Mouse (Mus musculus): ENCODE results near the gene Zfp644. TPM values are rescaled to one million over a fixed set of nuclear protein-coding genes. Genes with fewer than 3 reads are reported as not detected.
"Not testable (repeated sequence)": the region's sequence is repeated elsewhere in the genome, so short reads cannot be mapped to it uniquely, and the experiment has no call there.

The Zfp644 gene
- polyA plus RNA-seq, 1 experiment from 2014 or later, result 82.8 TPM

DNA sequence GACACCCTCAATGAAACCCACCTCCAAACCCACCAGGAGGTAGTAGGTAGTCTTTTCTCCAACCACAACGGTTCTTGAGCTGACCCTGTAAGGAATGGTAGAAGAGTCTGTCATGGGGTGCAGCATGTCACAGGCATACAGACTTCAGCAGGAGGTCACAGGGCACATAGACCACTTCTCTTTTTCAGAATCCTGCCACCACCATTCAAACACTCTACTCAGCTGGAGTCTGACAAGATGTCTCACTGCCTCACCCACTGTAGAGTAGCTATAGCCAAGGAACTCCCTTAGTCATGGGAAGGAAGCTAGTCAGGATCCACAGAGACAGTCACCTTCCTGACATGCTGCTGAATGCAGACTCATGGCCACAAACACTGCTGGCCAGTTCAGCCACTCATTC lies 17.4 kb downstream of the Zfp644 start:
- H3K4me2 ChIP-seq (ENCODE audit: low read depth, low read length), result no peak overlapping the region
- no peak overlapping the region for H3K9ac ChIP-seq (ENCODE audit: low read depth, low read length)
- DNase-seq (ENCODE audit: low spot score), result no peak
- no peak for ATAC-seq (ENCODE audit: low read depth)
- no peak overlapping the region for H3K4me3 ChIP-seq (ENCODE audit: low read depth, low read length)
- H3K36me3 ChIP-seq (ENCODE audit: control insufficient read depth, insufficient read depth, low read length), result peaks cover 13% of the 10 kb centered on the region; the same call in 1 of the 2 replicates
- no peaks in the 10 kb centered on the region for H3K27me3 ChIP-seq (replicated peaks; ENCODE audit: control insufficient read depth, insufficient read depth, low read length)
- no peaks in the 10 kb centered on the region for H3K4me1 ChIP-seq (ENCODE audit: control insufficient read depth, insufficient read depth, low read length)
- WGBS, result 81% methylated on average over 1 of the region's 1 CpGs
- H3K9me3 ChIP-seq (ENCODE audit: control insufficient read depth, low read length), result no peaks in the 10 kb centered on the region
- no peak overlapping the region for H3K27ac ChIP-seq (replicated peaks; ENCODE audit: low read depth, low read length)

DNA sequence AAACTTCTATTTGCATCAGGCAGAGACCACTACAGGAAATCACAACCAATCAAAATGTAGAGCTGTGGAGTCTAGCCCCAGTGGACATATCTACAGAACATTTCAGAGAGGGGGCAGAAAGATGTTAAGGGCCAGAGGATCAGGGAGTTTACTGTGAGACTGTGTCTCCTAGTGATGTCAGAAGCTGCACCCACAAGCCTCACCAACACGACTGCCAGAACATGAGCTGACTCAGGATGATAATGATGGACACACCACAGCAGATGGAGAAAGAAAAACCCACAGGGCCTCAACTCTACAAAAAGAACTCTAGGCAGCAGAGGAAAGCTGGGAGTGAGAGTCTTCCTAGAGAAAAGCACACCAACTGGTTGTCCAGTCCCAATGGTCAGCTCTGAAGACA lies 18.3 kb downstream of the Zfp644 start:
- H3K4me1 ChIP-seq (ENCODE audit: control insufficient read depth, insufficient read depth, low read length); DNase-seq (ENCODE audit: low spot score); ATAC-seq (ENCODE audit: low read depth); H3K4me2 ChIP-seq (ENCODE audit: low read depth, low read length); H3K27me3 ChIP-seq (replicated peaks; ENCODE audit: control insufficient read depth, insufficient read depth, low read length); H3K4me3 ChIP-seq (ENCODE audit: low read depth, low read length); H3K9ac ChIP-seq (ENCODE audit: low read depth, low read length); H3K9me3 ChIP-seq (ENCODE audit: control insufficient read depth, low read length); H3K27ac ChIP-seq (replicated peaks; ENCODE audit: low read depth, low read length): not testable (repeated sequence)
- H3K36me3 ChIP-seq (ENCODE audit: control insufficient read depth, insufficient read depth, low read length), result peaks cover 13% of the 10 kb centered on the region; the same call in 1 of the 2 replicates
- WGBS, result 59% methylated on average over 1 of the region's 1 CpGs

DNA sequence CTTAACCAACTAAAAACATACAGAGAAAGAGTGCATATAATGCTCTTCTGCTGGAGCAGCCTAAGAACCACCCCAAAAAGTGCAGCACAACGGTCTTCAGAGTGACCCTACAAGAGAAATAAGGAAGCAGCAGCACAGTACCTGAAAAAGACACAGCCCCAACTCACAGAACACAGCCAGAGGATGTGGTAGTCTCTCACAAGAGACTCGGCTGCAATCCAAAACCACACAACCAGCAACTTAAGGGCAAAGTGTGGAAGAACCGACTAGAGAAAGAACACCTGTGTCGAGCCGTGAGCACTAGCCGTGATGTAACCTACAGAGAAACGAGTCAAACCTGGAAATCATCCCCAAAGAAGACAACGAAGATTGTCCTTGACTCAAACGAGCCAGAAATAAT lies 20.3 kb downstream of the Zfp644 start:
- Histone ChIP-seq H3K4me3 (ENCODE audit: low read depth, low read length) (no peak overlapping the region), H3K4me1 (ENCODE audit: control insufficient read depth, insufficient read depth, low read length) (no peaks in the 10 kb centered on the region), H3K9me3 (ENCODE audit: control insufficient read depth, low read length) (no peaks in the 10 kb centered on the region), H3K9ac (ENCODE audit: low read depth, low read length) (no peak overlapping the region), H3K27ac (replicated peaks; ENCODE audit: low read depth, low read length) (no peak overlapping the region), H3K4me2 (ENCODE audit: low read depth, low read length) (no peak overlapping the region), H3K36me3 (ENCODE audit: control insufficient read depth, insufficient read depth, low read length) (peaks cover 8% of the 10 kb centered on the region; the same call in 1 of the 2 replicates), H3K27me3 (replicated peaks; ENCODE audit: control insufficient read depth, insufficient read depth, low read length) (no peaks in the 10 kb centered on the region)
- WGBS, result 91% methylated on average over 9 of the region's 9 CpGs
- no peak for DNase-seq (ENCODE audit: low spot score)
- no peak for ATAC-seq (ENCODE audit: low read depth)

DNA sequence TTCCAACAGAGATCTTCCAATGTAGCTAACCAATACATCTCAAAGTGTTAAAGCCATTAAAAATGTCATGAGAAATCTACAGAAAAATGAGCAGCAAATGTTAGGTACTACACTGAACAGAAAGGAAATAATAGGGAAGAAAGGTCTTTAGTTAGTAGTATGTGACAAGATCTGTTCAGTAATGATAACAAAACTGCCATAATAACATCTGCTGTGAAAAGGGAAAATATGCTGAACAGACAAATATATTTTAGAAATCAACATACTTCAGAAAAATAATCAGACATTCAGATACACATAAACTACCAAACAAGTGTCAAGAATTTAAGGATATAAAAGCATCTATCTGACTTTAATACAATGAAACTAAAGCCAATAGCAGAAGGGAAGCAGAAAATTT lies 24.5 kb downstream of the Zfp644 start:
- Histone ChIP-seq H3K9me3 (ENCODE audit: control insufficient read depth, low read length) (no peaks in the 10 kb centered on the region), H3K9ac (ENCODE audit: low read depth, low read length) (no peak overlapping the region), H3K4me3 (ENCODE audit: low read depth, low read length) (no peak overlapping the region), H3K4me2 (ENCODE audit: low read depth, low read length) (no peak overlapping the region), H3K36me3 (ENCODE audit: control insufficient read depth, insufficient read depth, low read length) (peaks cover 12% of the 10 kb centered on the region; the same call in 1 of the 2 replicates), H3K27me3 (replicated peaks; ENCODE audit: control insufficient read depth, insufficient read depth, low read length) (no peaks in the 10 kb centered on the region), H3K4me1 (ENCODE audit: control insufficient read depth, insufficient read depth, low read length) (no peaks in the 10 kb centered on the region), H3K27ac (replicated peaks; ENCODE audit: low read depth, low read length) (no peak overlapping the region)
- DNase-seq (ENCODE audit: low spot score) (no peak), ATAC-seq (ENCODE audit: low read depth) (no peak)

DNA sequence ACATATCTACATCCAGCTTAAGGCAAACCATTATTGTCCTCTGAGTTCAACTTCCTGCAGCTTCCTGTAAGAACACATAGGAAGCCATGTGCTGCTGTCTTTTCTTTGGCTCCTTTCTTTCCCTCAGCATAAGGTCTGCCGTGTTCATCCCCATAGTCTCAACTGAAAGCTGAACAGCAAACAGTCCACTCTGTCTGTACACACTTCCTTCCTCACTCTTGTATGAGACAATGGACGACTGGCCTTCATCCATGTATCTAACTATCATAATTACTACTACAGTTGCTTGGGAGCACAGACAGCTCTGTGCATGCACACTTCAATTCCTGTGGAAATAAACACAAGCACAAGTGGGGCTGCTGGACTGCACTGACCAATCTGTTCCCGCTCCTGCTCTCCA lies 25.2 kb downstream of the Zfp644 start:
- no peaks in the 10 kb centered on the region for H3K27me3 ChIP-seq (replicated peaks; ENCODE audit: control insufficient read depth, insufficient read depth, low read length)
- no peaks in the 10 kb centered on the region for H3K4me1 ChIP-seq (ENCODE audit: control insufficient read depth, insufficient read depth, low read length)
- H3K9ac ChIP-seq (ENCODE audit: low read depth, low read length), result no peak overlapping the region
- no peak overlapping the region for H3K27ac ChIP-seq (replicated peaks; ENCODE audit: low read depth, low read length)
- H3K9me3 ChIP-seq (ENCODE audit: control insufficient read depth, low read length), result no peaks in the 10 kb centered on the region
- H3K4me3 ChIP-seq (ENCODE audit: low read depth, low read length), result no peak overlapping the region
- WGBS, result 76% methylated on average over 3 of the region's 3 CpGs
- no peak for ATAC-seq (ENCODE audit: low read depth)
- no peak overlapping the region for H3K4me2 ChIP-seq (ENCODE audit: low read depth, low read length)
- DNase-seq (ENCODE audit: low spot score), result no peak
- peaks cover 13% of the 10 kb centered on the region for H3K36me3 ChIP-seq (ENCODE audit: control insufficient read depth, insufficient read depth, low read length)

DNA sequence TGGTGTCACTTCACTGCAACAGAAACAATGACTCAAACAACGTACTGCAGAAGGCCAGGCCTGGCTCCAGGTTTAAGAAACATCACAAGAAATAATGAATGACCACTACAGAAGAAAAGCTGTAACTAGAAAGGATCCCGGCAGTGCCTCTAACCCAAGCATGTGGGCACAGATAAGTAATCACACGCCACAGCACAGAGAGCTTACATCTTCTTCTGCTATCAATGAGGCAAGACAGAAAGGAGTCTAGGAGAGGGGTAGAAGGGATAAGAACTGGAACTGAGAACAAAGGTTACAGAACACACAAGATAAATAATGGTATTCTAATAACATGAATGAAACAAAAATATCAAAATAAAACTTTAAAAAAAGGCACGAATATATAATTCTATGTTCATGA lies 32.2 kb downstream of the Zfp644 start:
- Histone ChIP-seq H3K4me1 (ENCODE audit: control insufficient read depth, insufficient read depth, low read length) (no peaks in the 10 kb centered on the region), H3K4me3 (ENCODE audit: low read depth, low read length) (no peak overlapping the region), H3K9me3 (ENCODE audit: control insufficient read depth, low read length) (no peaks in the 10 kb centered on the region), H3K4me2 (ENCODE audit: low read depth, low read length) (no peak overlapping the region), H3K27ac (replicated peaks; ENCODE audit: low read depth, low read length) (no peak overlapping the region), H3K27me3 (replicated peaks; ENCODE audit: control insufficient read depth, insufficient read depth, low read length) (no peaks in the 10 kb centered on the region), H3K9ac (ENCODE audit: low read depth, low read length) (no peak overlapping the region), H3K36me3 (ENCODE audit: control insufficient read depth, insufficient read depth, low read length) (peaks cover 28% of the 10 kb centered on the region)
- WGBS, result 91% methylated on average over 4 of the region's 4 CpGs
- DNase-seq (ENCODE audit: low spot score) (no peak), ATAC-seq (ENCODE audit: low read depth) (no peak)

DNA sequence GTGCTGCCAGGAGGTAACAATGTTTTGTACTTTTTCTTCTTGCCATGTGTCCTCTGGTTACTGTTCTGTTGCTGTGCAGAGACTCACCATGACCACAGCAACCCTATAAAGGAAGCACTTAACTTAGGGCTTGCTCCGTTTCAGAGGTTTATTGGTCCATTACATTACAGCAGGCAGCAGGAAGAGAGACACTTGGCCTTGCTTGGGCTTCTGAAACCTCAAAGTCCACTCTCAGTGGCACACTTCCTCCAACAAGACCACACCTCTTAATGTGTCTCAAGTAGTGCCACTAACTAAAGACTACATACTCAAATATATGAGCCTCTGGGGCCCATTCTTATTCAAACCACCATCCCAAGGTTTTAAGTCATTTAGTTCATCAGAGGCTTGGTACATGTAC lies 36.2 kb downstream of the Zfp644 start:
- Histone ChIP-seq H3K9ac (ENCODE audit: low read depth, low read length) (no peak overlapping the region), H3K36me3 (ENCODE audit: control insufficient read depth, insufficient read depth, low read length) (peaks cover 17% of the 10 kb centered on the region), H3K27me3 (replicated peaks; ENCODE audit: control insufficient read depth, insufficient read depth, low read length) (no peaks in the 10 kb centered on the region), H3K9me3 (ENCODE audit: control insufficient read depth, low read length) (no peaks in the 10 kb centered on the region), H3K4me3 (ENCODE audit: low read depth, low read length) (no peak overlapping the region), H3K4me2 (ENCODE audit: low read depth, low read length) (no peak overlapping the region), H3K4me1 (ENCODE audit: control insufficient read depth, insufficient read depth, low read length) (no peaks in the 10 kb centered on the region), H3K27ac (replicated peaks; ENCODE audit: low read depth, low read length) (no peak overlapping the region)
- no peak for ATAC-seq (ENCODE audit: low read depth)
- DNase-seq (ENCODE audit: low spot score), result no peak
- WGBS, result 71% methylated on average over 1 of the region's 1 CpGs

DNA sequence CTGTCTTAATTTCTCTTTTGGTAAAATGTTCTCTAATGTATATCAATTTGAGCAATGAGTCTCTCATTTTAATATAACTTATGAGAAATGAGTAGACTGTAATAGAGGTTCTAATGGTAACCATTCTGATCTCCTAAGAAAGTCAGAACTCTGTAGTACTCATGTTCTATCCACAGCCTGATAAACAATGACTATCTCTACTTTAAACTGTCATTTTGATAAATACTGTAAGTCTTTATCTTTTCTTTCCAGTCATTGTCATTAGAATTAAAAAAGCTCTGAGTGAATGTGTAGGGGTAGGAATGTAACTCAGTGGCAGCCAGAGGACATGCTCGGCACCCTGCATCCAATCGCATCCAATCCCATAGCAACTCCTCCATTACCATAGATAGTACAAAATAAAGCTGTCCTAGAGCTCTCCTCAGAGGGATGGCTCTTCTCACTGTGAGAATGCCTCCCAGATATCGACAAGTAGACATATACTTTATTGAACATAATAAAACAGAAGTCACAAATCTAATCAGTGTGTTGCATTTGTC lies 44.2 kb downstream of the Zfp644 start:
- Histone ChIP-seq H3K27me3 (replicated peaks; ENCODE audit: control insufficient read depth, insufficient read depth, low read length) (no peaks in the 10 kb centered on the region), H3K36me3 (ENCODE audit: control insufficient read depth, insufficient read depth, low read length) (peaks cover 23% of the 10 kb centered on the region), H3K9ac (ENCODE audit: low read depth, low read length) (no peak overlapping the region), H3K4me1 (ENCODE audit: control insufficient read depth, insufficient read depth, low read length) (no peaks in the 10 kb centered on the region), H3K4me2 (ENCODE audit: low read depth, low read length) (no peak overlapping the region), H3K27ac (replicated peaks; ENCODE audit: low read depth, low read length) (no peak overlapping the region), H3K9me3 (ENCODE audit: control insufficient read depth, low read length) (no peaks in the 10 kb centered on the region), H3K4me3 (ENCODE audit: low read depth, low read length) (no peak overlapping the region)
- ATAC-seq (ENCODE audit: low read depth) (no peak), DNase-seq (ENCODE audit: low spot score) (no peak)
- 83% methylated on average over 3 of the region's 3 CpGs for WGBS

DNA sequence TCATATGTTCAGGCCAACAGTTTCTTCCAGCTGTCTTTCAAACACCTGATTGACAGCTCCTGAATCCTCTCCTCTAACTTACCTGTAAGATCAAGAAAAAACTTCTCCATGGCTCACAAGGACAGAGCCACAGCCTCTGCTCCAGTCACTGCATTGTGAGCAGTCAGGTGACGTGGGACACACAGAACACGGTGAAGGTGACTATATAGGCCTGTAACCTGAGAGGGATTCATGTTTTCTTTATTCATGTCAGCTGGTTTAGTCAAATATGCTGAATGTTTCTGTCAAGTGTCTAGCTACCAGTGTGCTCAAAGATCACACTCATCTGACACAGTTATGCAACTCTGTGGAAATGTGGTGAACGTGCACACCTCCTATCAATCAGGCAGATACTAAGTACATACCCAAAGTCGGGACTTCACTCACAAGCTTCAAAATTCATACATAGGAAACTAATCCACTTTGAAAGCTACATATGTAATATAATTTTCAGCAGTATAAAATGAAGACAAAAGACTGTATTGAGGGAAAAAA lies 44.8 kb downstream of the Zfp644 start:
- H3K27me3 ChIP-seq (replicated peaks; ENCODE audit: control insufficient read depth, insufficient read depth, low read length), result no peaks in the 10 kb centered on the region
- H3K27ac ChIP-seq (replicated peaks; ENCODE audit: low read depth, low read length), result no peak overlapping the region
- no peak for DNase-seq (ENCODE audit: low spot score)
- ATAC-seq (ENCODE audit: low read depth), result no peak
- 81% methylated on average over 4 of the region's 4 CpGs for WGBS
- no peak overlapping the region for H3K9ac ChIP-seq (ENCODE audit: low read depth, low read length)
- no peak overlapping the region for H3K4me3 ChIP-seq (ENCODE audit: low read depth, low read length)
- H3K36me3 ChIP-seq (ENCODE audit: control insufficient read depth, insufficient read depth, low read length), result peaks cover 23% of the 10 kb centered on the region
- H3K9me3 ChIP-seq (ENCODE audit: control insufficient read depth, low read length), result no peaks in the 10 kb centered on the region
- H3K4me2 ChIP-seq (ENCODE audit: low read depth, low read length), result no peak overlapping the region
- no peaks in the 10 kb centered on the region for H3K4me1 ChIP-seq (ENCODE audit: control insufficient read depth, insufficient read depth, low read length)

Data from embryonic facial prominence, embryonic 14.5 days (tissue).